In the genomic region with DNA sequence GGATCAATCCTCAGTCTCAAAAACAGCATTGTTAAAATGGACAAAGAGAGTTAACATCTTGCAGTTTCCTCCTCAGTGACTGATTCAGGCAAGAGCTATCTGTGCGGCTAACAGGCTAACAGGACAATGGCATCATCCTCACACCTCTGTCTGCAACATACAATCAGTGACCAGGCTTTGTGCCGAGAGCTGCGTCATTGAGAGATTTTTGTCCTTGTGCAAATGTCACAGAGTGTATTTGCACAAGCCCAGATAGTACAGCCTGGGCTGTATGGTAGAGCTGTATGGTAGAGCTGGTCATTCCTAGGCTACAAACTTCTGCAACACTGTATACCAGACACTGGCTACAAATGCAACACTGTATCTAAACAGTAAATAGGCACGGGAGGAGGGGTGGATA, we compare ENCODE assay signal across 28 mouse cellular contexts. TPM values are rescaled to one million over a fixed set of nuclear protein-coding genes. Genes with fewer than 3 reads are reported as not detected.
DNase-seq lines count a peak whose midpoint lies in the region; ATAC-seq lines count a peak whose summit lies in the region.
"Had no signal": no experiment of that assay in that cellular context is flagged by ENCODE, and none has a peak within 500 bp of the region (broad histone marks: within the 10 kb centered on the region; RNA-seq: fewer than 3 reads in every experiment).

No protein-coding gene starts in this region.

- peak; percentile 77 for DNase-seq in adrenal gland, adult 2 months
- no peak for DNase-seq in adrenal gland, adult 8-10 months
- DNase-seq in intestine, embryonic 14.5 days (ENCODE audit: low spot score), result peak; percentile 32
- peak; percentile 56 for DNase-seq in adrenal gland, postnatal 14 days
- DNase-seq in adrenal gland, postnatal 36 days, result peak; percentile 59 to 74
- no peak for DNase-seq in gastrocnemius, postnatal 36 days
- DNase-seq: B cell, adult 2 months; cerebellum, adult 11 months; cerebellum, adult 2 months; cerebellum, adult 9-11 months; cerebellum, postnatal 25 days; forebrain, postnatal 0 days; gastrocnemius, adult 2 months; gastrocnemius, postnatal 14 days; heart, adult 2 months; kidney, adult 18-20 months had no signal

- H3K4me2 ChIP-seq in intestine, embryonic 14.5 days (ENCODE audit: low read length), result no peak overlapping the region
- no peak overlapping the region for H3K4me2 ChIP-seq in intestine, embryonic 15.5 days (replicated peaks)
- H3K4me2 ChIP-seq: embryonic facial prominence, embryonic 12.5 days; embryonic facial prominence, embryonic 15.5 days; heart, embryonic 13.5 days; hindbrain, embryonic 12.5 days; hindbrain, embryonic 15.5 days had no signal

- H3K9ac ChIP-seq in intestine, embryonic 14.5 days (ENCODE audit: low read length), result no peak overlapping the region
- H3K9ac ChIP-seq in intestine, embryonic 15.5 days, result no peak overlapping the region
- H3K9ac ChIP-seq: embryonic facial prominence, embryonic 12.5 days; embryonic facial prominence, embryonic 15.5 days; forebrain, postnatal 0 days; heart, embryonic 13.5 days; hindbrain, embryonic 12.5 days; hindbrain, embryonic 15.5 days had no signal

- WGBS in intestine, embryonic 14.5 days, result 61% methylated on average over 4 of the region's 4 CpGs
- 62% methylated on average over 4 of the region's 4 CpGs for WGBS in intestine, embryonic 15.5 days

- H3K9me3 ChIP-seq in intestine, embryonic 14.5 days (ENCODE audit: control insufficient read depth, low read length), result no peaks in the 10 kb centered on the region
- no peaks in the 10 kb centered on the region for H3K9me3 ChIP-seq in intestine, embryonic 15.5 days
- H3K9me3 ChIP-seq: embryonic facial prominence, embryonic 12.5 days; embryonic facial prominence, embryonic 15.5 days; G1E; heart, embryonic 10.5 days; heart, embryonic 13.5 days; hindbrain, embryonic 12.5 days; hindbrain, embryonic 15.5 days had no signal

- no peaks in the 10 kb centered on the region for H3K27me3 ChIP-seq in intestine, embryonic 14.5 days (replicated peaks; ENCODE audit: control insufficient read depth, insufficient read depth, low read length)
- H3K27me3 ChIP-seq in intestine, embryonic 15.5 days (replicated peaks), result no peaks in the 10 kb centered on the region
- H3K27me3 ChIP-seq: CH12.LX; embryonic facial prominence, embryonic 12.5 days; embryonic facial prominence, embryonic 15.5 days; heart, embryonic 13.5 days; hindbrain, embryonic 12.5 days; hindbrain, embryonic 15.5 days had no signal

- no peak for ATAC-seq in intestine, embryonic 14.5 days (replicated peaks; ENCODE audit: low FRiP score, low TSS enrichment, low read depth)
- no peak for ATAC-seq in intestine, embryonic 15.5 days
- ATAC-seq: forebrain, embryonic 14.5 days; forebrain, postnatal 0 days; intestine, embryonic 16.5 days; Patski had no signal

- no peak overlapping the region for H3K4me3 ChIP-seq in intestine, embryonic 14.5 days (ENCODE audit: low read depth, low read length)
- no peak overlapping the region for H3K4me3 ChIP-seq in intestine, embryonic 15.5 days (replicated peaks)
- H3K4me3 ChIP-seq: embryonic facial prominence, embryonic 12.5 days; embryonic facial prominence, embryonic 15.5 days; gastrocnemius, adult 2 months; heart, adult 2 months; heart, embryonic 10.5 days; heart, embryonic 13.5 days; hindbrain, embryonic 12.5 days; hindbrain, embryonic 15.5 days had no signal

- no peaks in the 10 kb centered on the region for H3K36me3 ChIP-seq in intestine, embryonic 14.5 days (ENCODE audit: control insufficient read depth, insufficient read depth, low read length)
- no peaks in the 10 kb centered on the region for H3K36me3 ChIP-seq in intestine, embryonic 15.5 days
- H3K36me3 ChIP-seq: embryonic facial prominence, embryonic 12.5 days; embryonic facial prominence, embryonic 15.5 days; G1E; heart, embryonic 10.5 days; heart, embryonic 13.5 days; hindbrain, embryonic 12.5 days; hindbrain, embryonic 15.5 days had no signal

- intact Hi-C loops in gastrocnemius, postnatal 36 days (cut with DNase I), result no loop called here

- H3K27ac ChIP-seq in intestine, embryonic 14.5 days (ENCODE audit: low read depth), result no peak overlapping the region
- no peak overlapping the region for H3K27ac ChIP-seq in intestine, embryonic 15.5 days
- H3K27ac ChIP-seq: embryonic facial prominence, embryonic 12.5 days; embryonic facial prominence, embryonic 15.5 days; gastrocnemius, adult 2 months; heart, adult 2 months; heart, embryonic 10.5 days; heart, embryonic 13.5 days; hindbrain, embryonic 12.5 days; hindbrain, embryonic 15.5 days had no signal

- H3K4me1 ChIP-seq in intestine, embryonic 14.5 days (replicated peaks; ENCODE audit: control insufficient read depth, insufficient read depth, low read length), result no peaks in the 10 kb centered on the region
- no peaks in the 10 kb centered on the region for H3K4me1 ChIP-seq in intestine, embryonic 15.5 days (replicated peaks)
- H3K4me1 ChIP-seq: embryonic facial prominence, embryonic 12.5 days; heart, embryonic 10.5 days; hindbrain, embryonic 12.5 days had no signal

RNA-seq across cellular contexts. Expression of gene Insr, which starts 5.2 kb away (rescaled TPM):
- 100 to 1,000 TPM; 101 to 153 TPM for total RNA-seq in adrenal gland, adult 2 months (2021)
- polyA plus RNA-seq in adrenal gland, adult 2 months (2012; rRNA removed), result 31.6 and 44.1 TPM in 2 replicates
- 100 to 1,000 TPM; 139 to 174 (median 151) TPM for total RNA-seq in adrenal gland, adult 8-10 months (2022)
- 37.6 and 41.0 TPM in 2 replicates for polyA plus RNA-seq in intestine, embryonic 14.5 days (2014; fragmentation: Nextera tagmentation; extraction: Ambion mirVana)
- polyA plus RNA-seq in intestine, embryonic 15.5 days (2015; fragmentation: Nextera tagmentation; extraction: Ambion mirVana), result 31.8 and 38.6 TPM in 2 replicates
- 121 and 129 TPM in 2 replicates for total RNA-seq in adrenal gland, postnatal 14 days (2021)
- 100 to 1,000 TPM; 134 to 182 TPM for total RNA-seq in adrenal gland, postnatal 36 days (2021)
- total RNA-seq in gastrocnemius, postnatal 36 days (2021), result 10 to 100 TPM; 49.0 to 62.6 TPM

Comparison
In these comparisons a context has a peak if more than half of its experiments do, and no peak if none do; other contexts are left out.
1. DNase-seq: peak in adrenal gland, adult 2 months (single experiment), intestine, embryonic 14.5 days (single experiment), adrenal gland, postnatal 14 days (single experiment) and adrenal gland, postnatal 36 days (2 of 2); none in adrenal gland, adult 8-10 months (single experiment) and gastrocnemius, postnatal 36 days (0 of 2).